Mouse (Mus musculus) retina, postnatal 7 days (tissue): ENCODE results near the gene Lrig2.
"Not testable (repeated sequence)": the region's sequence is repeated elsewhere in the genome, so short reads cannot be mapped to it uniquely, and the experiment has no call there.

Source experiments
- DNase-seq: peaks from one replicate; pipeline ENCODE4 v3.0.0-alpha.2; 2012; ENCODE audit warnings: low read depth, low spot score

The Lrig2 gene

GRCm38 (mm10) chr3:104432651-104433050 is 79.1 kb downstream of the Lrig2 start:
- DNase-seq = no peak

- DNase-seq = peak; percentile 25
These were observed 79.9 kb downstream of the Lrig2 start for GRCm38 (mm10) chr3:104431848-104432159.

- DNase-seq = no peak
These were observed 80.4 kb downstream of the Lrig2 start for GRCm38 (mm10) chr3:104431156-104431847.

- DNase-seq = not testable (repeated sequence)
These were observed 84.4 kb downstream of the Lrig2 start for GRCm38 (mm10) chr3:104427354-104427753.

- no peak for DNase-seq
These were observed 87.4 kb downstream of the Lrig2 start for GRCm38 (mm10) chr3:104424346-104424745.

- no peak for DNase-seq
These were observed 90.8 kb downstream of the Lrig2 start for GRCm38 (mm10) chr3:104420929-104421328.

- no peak for DNase-seq
These were observed 91.7 kb downstream of the Lrig2 start for GRCm38 (mm10) chr3:104419990-104420389.

GRCm38 (mm10) chr3:104416806-104417205 is 94.9 kb downstream of the Lrig2 start:
- no peak for DNase-seq

- DNase-seq = no peak
These were observed 99.2 kb downstream of the Lrig2 start for GRCm38 (mm10) chr3:104412482-104412881.

GRCm38 (mm10) chr3:104407506-104407905 is 104.2 kb downstream of the Lrig2 start:
- no peak for DNase-seq

GRCm38 (mm10) chr3:104403582-104403981 is 108.1 kb downstream of the Lrig2 start:
- no peak for DNase-seq

- DNase-seq = no peak
These were observed 110.5 kb downstream of the Lrig2 start for GRCm38 (mm10) chr3:104401176-104401575.

GRCm38 (mm10) chr3:104400126-104400525 is 111.6 kb downstream of the Lrig2 start:
- no peak for DNase-seq

GRCm38 (mm10) chr3:104399296-104400045 is 112.2 kb downstream of the Lrig2 start:
- DNase-seq = no peak

- DNase-seq = no peak
These were observed 114.4 kb downstream of the Lrig2 start for GRCm38 (mm10) chr3:104397316-104397715.

GRCm38 (mm10) chr3:104396736-104397081 is 115.0 kb downstream of the Lrig2 start:
- no peak for DNase-seq

- no peak for DNase-seq
These were observed 115.5 kb downstream of the Lrig2 start for GRCm38 (mm10) chr3:104396067-104396735.

GRCm38 (mm10) chr3:104390072-104390471 is 121.6 kb downstream of the Lrig2 start:
- DNase-seq = no peak

GRCm38 (mm10) chr3:104389449-104389848 is 122.3 kb downstream of the Lrig2 start:
- no peak for DNase-seq

- no peak for DNase-seq
These were observed 126.1 kb downstream of the Lrig2 start for GRCm38 (mm10) chr3:104385587-104385986.

- DNase-seq = no peak
These were observed 127.9 kb downstream of the Lrig2 start for GRCm38 (mm10) chr3:104383681-104384341.

GRCm38 (mm10) chr3:104378228-104378627 is 133.5 kb downstream of the Lrig2 start:
- no peak for DNase-seq
